Mouse (Mus musculus) kidney, adult 18-20 months (tissue): Measurements from ENCODE around the gene Btbd1.

Experiments
- DNase-seq: peaks from one replicate; pipeline ENCODE4 v3.0.0; 2021

Btbd1 gene

GRCm38 (mm10) chr7:81775325-81775724 is 53.9 kb downstream of the Btbd1 start:
- no peak for DNase-seq

GRCm38 (mm10) chr7:81772786-81773539 is 56.3 kb downstream of the Btbd1 start:
- DNase-seq = no peak

DNA sequence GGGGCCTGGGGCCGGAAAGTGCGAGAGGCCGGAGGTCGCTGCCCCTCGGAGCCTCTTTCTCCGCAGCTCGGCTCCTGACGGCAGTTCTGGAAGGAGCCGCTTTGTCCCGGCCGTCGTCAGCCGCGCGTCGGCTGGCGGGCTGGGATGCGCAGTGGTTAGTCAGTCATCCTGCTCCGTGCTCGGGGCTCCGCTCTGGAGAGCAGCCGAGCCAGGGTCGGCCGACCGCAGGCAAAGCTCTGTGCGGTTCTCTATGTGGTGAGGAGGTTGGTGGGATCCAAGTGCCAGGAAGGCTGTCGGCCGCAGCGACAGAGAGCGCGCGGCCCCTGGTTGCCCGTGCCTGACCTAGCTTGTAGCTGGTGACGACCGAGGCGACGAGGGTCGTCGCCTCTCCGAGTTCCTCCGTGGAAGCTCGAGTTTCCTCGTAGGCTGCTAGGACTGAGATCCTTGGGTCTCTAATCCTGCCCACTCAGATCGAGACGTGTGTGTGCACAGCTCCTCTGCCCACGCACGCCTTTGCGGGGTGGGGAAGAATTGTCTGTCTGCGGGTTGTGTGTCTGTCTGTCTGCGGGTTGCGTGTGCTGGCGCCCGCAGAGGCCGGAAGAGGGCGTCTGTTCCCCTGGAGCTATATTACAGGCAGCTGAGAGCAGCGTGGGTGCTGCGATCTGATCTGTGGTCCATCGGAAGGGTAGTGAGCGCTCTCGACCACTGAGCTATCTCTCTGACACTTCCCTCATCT is 66.0 kb downstream of the Btbd1 start:
- DNase-seq = peak; percentile 24

DNA sequence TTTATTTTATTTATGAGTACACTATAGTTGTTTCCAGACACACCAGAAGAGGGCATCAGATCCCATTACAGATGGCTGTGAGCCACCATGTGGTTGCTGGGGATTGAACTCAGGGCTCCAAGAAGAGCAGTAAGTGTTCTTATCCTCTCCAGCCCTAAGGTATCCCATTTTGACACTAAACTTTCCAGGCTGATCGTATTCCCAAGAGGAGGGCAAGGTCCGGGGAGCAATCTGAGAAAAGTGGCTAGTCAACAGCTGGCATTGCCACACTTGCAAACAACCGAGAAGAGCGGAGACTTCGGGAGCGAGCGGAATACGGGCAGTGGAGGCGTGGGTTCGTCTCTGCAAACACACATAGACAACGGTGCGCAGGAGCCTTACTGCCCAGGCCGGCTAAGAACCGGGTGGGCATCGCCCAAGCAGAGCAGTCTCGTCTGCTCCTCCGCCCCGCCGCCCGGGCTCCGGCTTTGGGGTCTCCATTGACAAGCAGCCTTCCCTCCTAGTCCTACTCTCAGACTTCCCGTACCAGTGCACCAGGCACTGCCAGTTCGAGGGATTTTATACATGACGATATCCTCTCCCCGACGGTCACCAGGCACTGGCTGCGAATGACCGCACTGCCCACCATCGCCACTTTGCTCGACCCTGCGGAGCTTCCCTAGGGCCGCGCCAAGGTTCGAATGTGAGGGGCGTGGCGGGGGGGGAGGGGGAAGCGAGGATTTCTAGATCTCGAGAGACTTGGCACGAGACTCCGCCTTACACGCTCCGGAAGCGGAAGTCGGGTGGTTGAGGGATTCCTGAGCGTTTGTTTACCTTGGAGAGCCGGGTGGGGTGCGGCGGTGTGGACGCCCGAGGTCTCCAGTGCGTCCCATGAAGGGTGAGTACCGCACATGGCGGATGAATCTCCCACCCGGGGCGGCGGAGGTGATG is 66.8 kb downstream of the Btbd1 start, which contains the start of gene Ramac:
Gene Ramac (plus strand): TSS at position 746 of the 930 bp plus-strand sequence.
- DNase-seq = peak; percentile 89

DNA sequence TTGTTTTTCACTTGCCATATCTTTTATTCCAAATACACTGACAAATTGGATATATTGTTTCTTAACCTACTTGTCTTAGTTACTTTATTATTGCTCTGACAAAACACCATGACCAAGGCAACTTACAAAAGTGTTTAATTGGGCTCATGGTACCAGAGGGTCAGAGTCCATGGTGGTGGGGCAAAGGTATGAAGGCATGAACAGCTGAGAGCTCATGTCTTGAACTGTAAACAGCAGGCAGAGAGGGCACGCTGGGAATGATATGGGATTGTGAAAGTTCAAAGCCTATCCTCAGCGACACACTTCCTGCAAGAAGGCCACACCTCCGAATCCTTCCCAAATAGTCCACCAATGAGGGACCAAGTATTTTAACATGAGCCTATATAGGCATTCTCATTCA is 81.3 kb downstream of the Btbd1 start:
- DNase-seq = no peak

DNA sequence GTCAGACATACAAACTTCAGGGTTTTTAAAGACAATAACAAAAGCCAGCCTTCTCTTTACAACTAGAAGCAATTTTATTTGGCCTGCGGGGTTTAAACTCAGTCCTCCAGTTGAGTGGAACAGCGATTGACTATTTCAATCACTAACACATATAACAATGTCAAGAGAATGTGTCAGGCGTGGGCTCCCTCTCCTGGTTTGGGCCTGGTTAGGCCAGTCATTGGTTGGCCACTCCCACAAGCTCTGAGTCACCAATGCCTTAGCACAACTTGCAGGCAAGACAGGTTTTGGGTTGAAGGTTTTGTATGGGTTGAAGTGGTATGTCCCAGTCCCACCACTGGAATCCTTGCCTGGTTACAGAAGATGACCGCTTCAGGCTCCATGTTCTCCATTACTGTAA is 85.1 kb downstream of the Btbd1 start:
- no peak for DNase-seq
